Mouse (Mus musculus): ENCODE data around the gene Rad9b.

- no peak for TF ChIP-seq CTCF (IDR thresholded peaks at IDR 0.05; ENCODE audit: extremely low read depth, insufficient read depth, low read length)
- no peak for TF ChIP-seq POLR2A (IDR thresholded peaks at IDR 0.05; ENCODE audit: extremely low read depth, insufficient read depth, low read length)
Observed at GRCm38 (mm10) chr5:122312346-122312745, 41.7 kb downstream of the Rad9b start.
